Mouse (Mus musculus) adrenal gland (tissue): ENCODE data around the gene Emilin2.
"Not testable (repeated sequence)": the region's sequence is repeated elsewhere in the genome, so short reads cannot be mapped to it uniquely, and the experiment has no call there.

Experiments used
- intact Hi-C: fragments of 180-260 bp; cut with DNase I; formaldehyde crosslinking; loops from one replicate; pipeline ENCODE4 v1.15.1; 2025
- long read RNA-seq, 2 experiments: library from polyadenylated mRNA; unstranded; transcript quantifications; one replicate each; pipeline ENCODE4 v2.0.0; 2020; ENCODE audit warnings: borderline replicate concordance in 1 of 2; ENCODE audit not compliant: insufficient replicate concordance in 1 of 2

Gene Emilin2
- long read RNA-seq, experiment 1 = 0 reads
- long read RNA-seq, experiment 2, partial matches to known transcripts = 0 of 1 reads
- long read RNA-seq, experiment 2, other reads (novel, unspliced or antisense) = 0 of 1 reads

DNA sequence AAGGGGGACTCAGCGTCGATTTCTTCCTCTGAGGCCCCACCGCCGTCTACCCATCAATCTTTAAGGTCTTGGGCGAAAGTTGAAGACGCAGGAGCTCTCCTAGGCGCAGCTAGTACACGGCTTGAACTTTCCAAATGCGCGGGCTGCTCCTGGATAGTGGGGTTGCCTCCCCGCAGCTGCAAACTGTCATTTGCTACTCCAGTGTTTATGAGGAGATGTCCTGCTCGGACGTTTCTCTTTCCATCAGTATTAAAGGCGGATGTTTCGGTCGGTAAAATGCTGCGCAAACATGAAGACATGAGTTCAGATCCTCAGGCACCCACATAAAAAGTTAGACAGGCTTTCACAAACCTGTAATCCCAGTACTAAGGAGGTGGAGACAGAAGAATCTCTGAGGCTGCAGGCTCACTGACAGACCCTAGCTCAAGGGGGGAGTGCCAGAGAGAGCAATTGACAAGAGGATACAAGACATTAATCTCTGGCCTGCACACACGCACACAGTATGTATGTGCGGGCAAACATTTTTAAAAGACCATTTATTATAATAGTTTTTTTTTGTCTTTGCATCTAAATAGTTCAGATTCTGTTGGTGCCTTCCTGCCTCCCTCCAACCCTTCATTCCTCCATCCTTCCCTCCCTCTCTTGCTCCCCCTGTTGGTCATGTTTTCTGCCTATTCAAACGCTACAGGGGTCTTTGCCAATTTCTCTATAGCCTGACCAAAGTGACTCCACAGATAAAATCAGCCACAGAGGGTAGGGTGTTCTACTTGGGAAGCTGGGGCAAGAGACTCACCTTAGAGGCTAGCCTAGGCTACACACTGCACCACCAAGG lies at the start of gene Emilin2:
TSS of gene Emilin2 (minus strand) at position 639 of the 832 bp plus-strand sequence.
- intact Hi-C loops = no loop called here

DNA sequence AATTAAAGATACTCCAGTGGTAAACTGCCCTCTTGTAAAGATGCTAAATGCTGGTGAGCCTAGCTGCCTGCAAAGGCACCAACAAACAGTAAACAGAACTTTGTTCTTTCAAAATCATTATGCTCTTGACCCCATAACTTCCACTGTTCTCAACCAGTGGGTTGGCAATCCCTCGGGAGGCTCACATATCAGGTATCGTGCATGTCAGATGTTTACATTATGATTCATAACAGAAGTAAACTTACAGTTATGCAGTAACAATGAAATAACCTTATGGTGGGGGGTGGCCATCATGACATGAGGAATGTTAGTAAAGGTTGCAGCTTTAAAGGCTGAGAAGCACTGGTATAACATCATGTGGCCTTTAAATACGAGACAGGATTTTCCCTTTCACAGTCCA lies 43.7 kb upstream of the Emilin2 start:
- intact Hi-C loops = no loop called here

DNA sequence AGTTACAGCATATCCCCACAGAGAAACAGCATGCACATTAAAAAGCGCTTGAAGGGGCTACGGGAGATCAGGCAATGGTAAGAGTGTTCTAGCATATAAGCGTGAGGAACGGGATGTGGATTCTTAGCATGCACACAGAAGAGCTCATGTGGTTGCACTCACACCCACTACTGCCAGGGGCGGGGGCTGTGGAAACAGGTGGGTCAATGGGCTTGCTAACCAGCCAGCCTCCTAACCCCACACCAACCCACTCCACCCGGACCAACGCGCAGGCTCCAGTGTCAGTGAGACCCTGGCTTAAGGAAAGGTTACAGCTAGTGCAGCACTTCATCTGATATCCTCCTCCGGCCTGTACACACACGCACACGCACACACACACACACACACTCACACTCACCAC lies 42.4 kb upstream of the Emilin2 start:
- intact Hi-C loops = no loop called here

DNA sequence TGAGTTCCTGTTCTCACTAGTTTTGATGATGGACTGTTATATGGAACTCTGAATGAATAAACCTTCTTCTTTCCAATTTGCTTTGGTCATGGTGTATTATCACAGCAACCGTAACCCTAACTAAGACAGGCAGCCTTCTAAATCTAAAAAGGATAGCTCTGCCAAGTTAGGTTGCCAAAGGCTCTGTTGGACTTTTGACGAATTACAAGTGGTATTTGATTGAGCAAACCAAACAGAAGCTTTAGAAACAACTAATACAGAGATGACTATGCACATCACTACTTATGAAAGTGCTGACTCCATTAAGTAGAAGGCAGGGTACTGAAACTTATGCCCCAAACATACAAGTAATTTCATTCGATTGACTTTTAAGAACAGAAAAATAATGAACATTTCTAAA lies 36.4 kb upstream of the Emilin2 start:
- intact Hi-C loops = no loop called here

DNA sequence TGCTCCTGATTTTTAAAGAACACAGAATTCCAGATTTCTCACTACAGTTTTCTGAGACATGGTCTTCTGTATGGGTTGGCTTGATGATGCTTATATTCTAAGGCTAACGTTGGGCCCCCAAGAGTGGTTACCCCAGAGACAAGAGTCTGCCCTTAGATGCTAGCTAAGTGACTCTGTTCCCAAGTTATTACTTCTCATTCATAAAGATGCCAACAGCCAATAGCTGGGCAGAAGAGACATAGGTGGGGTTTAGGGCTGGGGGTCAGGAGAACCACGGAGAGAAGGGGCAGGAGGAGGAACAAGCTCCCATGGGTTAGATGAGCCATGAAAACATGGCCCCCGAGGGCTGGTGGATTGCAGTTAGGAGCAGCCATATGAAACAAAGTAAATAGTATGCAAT lies 30.2 kb upstream of the Emilin2 start:
- intact Hi-C loops = no loop called here

DNA sequence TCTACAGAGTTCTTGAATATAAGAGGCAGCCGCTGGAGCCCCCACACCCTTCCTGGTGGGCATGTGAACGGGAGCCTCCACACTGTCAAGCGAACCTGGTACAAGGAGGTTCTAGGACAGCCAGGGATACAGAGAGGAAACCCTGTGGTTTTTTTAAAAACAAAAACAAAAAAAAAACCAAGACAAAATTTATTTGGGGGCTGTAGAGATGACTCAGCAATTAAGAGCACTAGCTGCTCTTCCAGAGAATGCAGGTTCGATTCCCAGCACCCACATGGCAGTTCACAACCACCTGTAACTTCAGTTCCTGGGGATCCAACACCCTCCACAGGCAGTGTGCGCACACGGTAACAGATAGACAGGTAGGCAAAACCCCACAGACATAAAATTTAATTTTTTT lies 26.8 kb upstream of the Emilin2 start:
- intact Hi-C loops = no loop called here

DNA sequence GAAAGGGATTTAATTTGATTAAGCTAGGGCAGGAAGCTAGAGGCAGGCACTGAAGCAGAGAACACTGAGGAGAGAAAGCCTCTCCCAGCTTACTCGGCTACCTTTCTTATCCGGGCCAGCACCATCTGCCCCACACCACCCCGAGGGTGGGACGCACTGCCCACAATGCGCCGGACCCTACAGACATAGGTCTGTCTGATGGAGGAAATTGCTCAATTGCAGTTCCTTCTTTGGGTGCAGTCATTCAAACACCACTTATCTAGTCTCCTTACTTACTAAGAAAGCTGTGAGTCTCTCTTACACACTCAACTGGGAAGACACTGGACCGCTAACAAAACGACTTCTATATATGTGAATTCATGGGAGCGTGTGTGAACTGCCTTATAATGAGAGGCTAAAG lies 25.8 kb upstream of the Emilin2 start:
- intact Hi-C loops = no loop called here

DNA sequence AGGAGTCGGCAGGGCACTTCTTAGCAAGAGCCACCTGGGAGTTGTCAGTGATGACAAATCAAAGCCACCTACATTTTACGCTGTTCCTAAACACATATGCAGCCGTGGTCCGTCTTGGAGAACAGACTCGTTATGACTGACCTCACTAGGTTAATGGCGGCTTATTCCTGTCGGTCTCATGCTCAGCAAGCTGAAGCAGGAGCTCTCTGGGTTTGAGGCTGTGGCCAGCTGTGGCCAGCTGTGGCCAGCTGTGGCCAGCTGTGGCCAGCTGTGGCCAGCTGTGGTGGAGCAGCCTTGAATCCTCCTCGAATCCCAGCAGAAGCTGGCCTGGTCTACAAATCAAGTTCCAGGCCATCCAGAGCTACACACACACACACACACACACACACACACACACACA lies 24.6 kb upstream of the Emilin2 start:
- intact Hi-C loops = no loop called here

DNA sequence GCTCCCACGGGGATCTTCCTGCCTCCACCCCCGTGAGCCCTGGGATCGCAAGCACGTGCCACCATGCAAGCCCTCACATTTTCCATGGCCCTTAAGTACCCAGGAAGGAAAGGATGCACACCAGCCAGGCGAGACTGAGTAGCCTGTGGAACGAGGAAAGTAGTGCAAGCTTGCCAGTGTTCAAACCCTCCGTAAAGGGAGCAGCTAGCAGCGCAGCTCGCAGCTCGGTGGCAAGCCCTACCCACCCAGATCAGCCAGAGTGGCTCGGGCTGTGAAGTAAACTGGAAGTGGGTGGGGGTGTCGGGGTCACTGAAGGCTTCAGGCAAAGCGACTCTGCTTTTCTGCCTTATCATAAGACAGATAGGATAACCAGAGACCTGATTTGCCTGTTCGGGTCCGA lies 20.5 kb upstream of the Emilin2 start:
- intact Hi-C loops = no loop called here

DNA sequence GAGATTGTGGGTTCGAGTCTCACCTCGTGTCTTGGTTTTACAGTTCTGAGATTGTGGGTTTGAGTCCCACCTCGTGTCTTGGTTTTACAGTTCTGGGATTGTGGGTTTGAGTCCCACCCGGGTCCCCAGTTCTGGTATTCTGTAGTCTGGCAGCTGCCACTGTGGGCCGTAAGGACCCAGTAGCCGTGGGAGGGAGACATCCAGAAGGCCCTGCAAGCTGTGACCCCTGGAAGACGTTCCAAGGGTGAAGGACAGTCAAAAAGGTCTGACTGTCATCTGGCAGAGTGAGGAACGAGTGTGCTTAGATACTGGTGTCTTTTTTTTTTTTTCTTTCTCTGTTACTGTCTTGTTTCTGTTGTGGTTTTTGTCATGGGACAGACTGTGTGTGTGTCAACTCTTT lies 9.0 kb upstream of the Emilin2 start:
- intact Hi-C loops = not testable (repeated sequence)

DNA sequence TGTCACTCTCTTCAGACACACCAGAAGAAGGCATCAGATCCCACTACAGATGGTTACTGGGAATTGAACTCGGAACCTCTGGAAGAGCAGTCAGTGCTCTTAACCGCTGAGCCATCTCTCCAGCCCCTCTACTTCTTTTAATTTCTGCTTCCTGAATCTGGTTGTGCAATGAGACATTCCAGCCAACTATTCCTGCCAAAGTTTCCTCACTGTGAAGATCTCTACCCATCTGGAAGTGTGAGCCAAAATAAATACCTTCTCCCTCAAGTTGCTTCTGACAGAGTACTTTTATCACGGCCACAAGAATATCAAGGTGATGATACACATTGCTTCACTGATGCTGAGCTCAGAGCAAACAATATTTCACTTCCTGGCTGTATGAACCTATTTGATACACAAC lies 7.6 kb upstream of the Emilin2 start:
- intact Hi-C loops = no loop called here

DNA sequence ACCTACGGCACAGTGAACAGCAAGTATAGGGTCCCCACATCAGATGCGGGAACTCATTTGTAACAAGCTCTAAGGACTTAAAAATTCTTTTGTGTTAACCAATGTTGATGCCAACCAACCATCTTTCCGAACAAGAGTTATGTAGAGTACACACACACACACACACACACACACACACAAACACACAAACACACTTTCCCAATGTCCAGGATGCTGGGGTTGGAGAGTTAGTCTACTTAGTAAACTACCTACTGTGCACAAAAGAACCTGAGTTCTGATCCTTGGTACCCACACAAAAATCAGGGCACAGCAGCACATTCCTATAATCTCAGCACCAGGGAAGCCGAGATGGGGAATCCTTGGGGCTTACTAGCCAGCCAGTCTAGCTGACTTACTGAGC lies 5.8 kb upstream of the Emilin2 start:
- intact Hi-C loops = no loop called here

DNA sequence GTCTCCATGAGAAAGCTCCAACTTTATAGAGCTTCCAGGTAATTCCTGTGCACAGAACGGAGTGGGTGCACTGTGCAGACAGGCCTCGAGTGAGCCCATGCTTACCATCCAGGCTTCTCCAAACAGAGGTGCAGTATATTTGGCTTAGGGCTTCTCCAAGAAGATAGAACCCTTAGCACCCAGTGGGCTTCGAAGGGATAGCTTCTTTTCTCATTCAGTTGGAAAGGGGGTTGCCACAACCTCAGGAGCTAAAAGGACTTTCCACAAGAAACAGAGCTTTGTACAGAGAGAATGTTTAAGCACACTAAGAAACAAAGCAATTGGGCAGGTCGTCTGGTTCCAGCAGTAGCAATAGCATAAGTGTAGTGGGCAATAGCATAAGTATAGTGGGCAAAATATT lies 2.5 kb upstream of the Emilin2 start:
- intact Hi-C loops = no loop called here

DNA sequence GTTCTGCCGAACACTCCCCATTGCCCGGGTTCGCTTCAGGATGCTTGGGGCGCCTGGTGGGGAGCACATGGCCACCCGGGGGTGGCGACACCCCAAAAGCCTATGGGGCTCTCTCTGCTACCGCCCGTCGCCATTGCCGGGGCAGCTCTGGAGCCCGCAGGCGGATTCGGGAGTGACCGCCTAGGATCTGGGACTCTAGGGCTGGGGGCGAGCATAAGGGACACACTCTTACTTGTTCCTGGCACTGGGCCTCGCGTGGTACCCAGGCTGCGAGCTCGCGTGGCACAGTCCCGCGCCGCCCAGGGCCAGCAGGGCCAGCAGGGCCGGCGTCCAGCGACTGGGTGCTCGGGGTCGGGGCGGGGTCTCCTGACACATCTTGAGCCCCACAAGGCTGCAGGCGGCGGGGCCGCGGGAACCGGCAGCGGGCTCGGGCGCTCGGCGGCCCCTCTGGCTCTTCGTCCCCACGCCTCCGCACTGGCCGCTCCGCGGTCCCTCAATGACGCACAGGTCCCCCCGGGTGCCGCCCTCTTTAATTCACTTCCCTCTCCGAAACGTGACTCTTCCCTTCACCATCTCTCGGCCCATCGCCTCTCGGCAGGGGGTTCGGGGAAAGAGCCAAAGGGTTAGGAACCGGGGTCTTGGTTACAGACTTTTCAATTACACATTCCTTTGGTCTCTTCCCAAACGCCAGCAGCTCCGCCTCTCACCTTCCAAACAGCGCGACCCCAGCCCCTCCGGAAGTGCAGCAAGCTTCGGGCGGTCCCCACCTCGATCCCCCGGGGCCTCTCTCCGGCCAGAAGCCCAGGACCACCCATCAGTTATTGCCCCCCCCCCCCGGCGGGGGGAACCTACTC lies 1.1 kb downstream of the Emilin2 start:
- intact Hi-C loops = no loop called here

DNA sequence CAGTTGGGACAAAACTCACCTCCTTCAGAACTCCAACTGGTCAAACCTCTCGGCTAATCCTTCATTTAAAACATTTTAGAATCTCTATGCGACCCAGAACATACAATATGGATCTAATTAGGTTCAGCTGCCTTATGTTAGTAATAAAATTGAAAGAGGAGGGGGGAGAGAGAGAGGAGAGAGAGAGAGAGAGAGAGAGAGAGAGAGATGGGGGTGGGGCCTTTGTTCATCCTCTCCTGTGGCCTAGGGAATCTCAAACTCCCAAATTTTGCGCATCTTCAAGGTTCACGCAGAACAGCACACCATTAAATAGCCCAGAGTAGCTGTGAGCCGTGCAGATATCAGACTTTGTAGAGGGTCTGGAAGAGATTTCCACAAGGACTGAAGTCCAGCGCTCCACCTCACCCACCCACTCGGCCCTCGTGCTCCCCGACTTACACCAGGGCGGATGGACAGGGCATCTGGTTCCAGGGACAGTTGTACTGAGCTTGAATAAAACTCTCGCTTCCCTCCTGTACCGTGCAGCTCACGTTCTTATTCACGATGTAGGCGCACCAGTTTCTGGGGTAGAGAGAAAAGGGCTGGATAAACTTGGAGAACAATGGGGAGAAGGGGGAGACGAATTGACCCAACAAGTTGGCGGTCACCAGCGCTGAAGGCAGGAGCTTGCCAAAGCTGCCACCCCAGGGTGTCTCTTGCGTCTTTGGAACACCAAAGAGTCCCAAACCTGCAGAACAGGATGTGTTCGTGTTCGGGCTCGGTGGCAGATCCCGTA lies 1.9 kb downstream of the Emilin2 start:
- intact Hi-C loops = no loop called here

DNA sequence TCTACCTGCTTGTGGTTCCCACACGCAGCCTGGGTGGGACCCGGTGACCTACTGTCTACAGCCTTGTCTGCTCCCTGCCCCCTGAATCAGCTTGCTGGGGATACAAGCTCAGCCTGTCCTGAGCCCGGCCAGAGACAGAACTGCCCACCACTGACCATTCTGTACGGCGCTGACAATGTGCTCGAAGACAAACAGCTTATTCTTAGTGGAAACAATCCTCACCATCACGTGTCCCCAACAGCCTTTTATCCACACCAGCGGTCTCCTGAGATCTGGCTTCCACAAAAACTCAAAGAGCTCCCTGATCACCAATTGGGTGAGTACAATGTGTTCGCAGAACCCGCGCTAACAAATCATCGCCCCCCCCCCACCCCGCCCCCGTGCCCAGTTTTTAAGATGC lies 2.6 kb downstream of the Emilin2 start:
- intact Hi-C loops = no loop called here

DNA sequence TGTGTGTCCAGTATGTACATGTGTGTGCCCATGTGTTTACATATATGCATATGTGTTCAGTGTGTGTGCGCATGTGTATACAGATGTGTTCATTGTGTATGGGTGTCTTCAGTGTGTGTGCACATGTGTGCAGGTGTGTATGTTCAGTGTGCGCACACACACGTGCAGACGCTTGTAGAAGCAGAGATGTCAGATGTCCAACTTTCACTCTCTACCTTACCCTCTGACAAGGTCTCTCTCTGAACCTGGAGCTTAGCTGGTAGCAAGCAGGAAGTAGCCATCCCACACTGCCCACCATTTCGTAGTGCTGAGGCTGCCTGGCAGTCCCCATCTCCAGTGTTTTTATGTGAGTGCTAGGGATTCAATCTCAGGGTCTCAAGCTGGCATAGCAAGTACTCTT lies 3.5 kb downstream of the Emilin2 start:
- intact Hi-C loops = no loop called here

DNA sequence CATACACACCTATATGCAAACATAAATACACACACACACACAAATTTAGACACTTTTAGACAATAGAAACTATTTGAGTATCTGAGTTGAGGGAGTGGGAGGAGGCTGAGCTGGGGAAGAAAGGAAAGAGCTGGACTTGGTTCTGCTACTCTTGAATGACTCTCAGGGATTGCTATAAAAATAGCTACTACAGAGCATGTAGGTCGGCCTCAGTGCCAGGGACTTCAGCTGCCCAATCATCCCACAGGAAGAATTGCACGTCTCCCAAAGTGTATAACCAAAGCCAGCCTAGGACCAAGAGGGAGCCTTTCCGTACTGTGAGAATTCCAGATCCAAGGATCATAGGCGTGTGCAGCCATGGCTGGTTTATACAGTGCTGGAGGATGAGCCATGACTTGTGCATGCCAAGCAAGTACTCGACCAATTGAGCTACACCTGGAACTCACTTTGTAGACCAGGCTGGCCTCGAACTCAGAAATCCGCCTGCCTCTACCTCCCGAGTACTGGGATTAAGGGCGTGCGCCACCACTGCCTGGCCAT lies 4.5 kb downstream of the Emilin2 start:
- intact Hi-C loops = no loop called here

DNA sequence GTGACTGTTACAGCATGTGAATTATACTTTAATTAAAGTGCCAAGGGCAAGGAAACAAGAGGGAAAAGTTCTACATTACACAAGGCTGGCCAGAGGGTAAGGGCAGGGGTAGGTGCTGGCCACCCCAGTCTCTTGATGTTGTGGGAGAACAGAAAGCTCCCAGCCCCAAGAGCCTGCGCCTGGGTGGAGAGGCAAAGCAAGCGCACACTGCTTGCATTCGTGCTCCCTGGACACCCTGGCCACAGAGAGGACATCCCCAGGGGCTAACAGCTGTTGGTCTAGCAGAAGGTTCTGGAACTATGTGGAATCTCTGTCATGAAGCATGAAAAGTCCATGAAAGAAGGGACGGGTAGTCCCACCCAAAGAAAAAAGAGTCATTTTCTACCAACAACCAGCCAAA lies 5.1 kb downstream of the Emilin2 start:
- intact Hi-C loops = no loop called here

DNA sequence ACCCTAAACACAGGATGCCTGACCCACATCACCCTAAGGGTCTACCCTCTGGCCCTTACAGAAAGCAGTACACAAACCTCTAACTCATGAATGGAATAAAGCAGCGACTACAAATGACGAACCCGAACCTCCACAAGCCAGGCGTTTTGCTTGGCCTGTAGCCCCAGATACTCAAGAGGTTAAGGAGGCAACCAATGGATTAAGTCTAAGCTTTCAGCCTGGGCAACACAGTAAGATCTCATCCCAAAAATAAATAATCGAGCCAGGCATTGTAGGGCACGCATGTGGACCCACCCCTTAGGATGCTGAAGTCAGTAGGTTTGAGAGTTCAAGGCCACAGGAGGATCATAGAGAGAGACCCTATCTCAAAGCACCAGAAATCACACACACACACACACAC lies 5.7 kb downstream of the Emilin2 start:
- intact Hi-C loops = no loop called here

DNA sequence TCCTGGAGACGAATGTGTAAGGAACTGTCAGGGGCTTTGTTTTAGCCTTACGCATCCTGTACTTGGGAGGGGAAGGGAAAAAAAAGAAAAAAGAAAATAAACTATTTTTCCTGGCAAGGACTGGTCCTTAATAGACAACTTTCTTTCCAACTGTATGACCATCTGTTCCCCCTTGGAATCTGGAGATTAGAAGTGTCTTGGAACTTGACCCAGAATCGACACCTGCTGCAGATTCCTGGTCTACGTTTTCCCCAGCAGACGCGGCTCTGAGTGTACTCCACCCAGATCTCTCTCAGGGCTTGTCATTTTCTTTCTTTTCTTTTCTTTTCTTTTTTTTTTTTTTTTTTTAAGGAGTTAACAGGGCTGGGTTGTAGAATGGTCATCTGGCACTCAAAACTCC lies 8.3 kb downstream of the Emilin2 start:
- intact Hi-C loops = no loop called here
